Mouse (Mus musculus) ZHBTc4 (cell line): Measurements from ENCODE around the gene Cdkn3.
A peak's percentile ranks its signal among the peaks of the same experiment; 100 is the strongest.
"Not testable (repeated sequence)": the region's sequence is repeated elsewhere in the genome, so short reads cannot be mapped to it uniquely, and the experiment has no call there.

Experiments used
- DNase-seq: peaks from one replicate; pipeline ENCODE4 v3.0.0-alpha.2; 2011; ENCODE audit warnings: low read depth, low spot score

Gene Cdkn3

DNA sequence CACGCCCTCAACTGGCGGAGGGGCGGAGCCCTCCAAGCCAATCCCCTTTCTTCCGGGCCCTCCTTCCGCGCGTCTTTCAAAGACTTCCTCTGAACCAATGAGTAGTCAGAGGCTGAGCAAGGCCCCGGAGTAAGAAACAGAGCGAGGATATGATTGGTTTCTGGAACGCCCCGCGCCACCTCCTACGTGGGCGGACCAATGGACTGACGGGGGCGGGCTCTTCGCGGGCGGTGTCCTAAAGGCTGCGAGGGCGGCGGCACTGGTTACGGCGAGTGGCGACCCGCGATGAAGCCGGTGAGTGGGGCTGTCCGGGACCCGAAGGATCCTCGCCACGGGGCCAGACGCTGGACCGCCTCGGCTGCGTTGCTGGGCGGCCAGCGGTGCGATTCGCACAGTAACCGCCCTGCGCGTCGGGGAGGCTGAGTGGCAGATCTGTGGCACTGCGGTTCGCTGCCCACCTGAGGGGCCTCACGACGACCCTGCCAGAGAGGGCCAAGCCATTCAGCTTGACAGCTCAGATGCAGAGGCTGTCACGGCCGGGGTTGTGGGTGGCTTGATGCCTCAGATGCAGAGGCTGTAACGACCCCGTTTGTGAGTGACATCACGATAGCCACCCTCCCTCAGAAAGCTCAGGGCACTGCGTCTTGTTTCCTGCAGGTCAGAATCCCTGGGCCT lies at the start of gene Cdkn3:
Gene Cdkn3 (plus strand): TSS at position 187 of the 675 bp plus-strand sequence.
- DNase-seq: peak; percentile 98

DNA sequence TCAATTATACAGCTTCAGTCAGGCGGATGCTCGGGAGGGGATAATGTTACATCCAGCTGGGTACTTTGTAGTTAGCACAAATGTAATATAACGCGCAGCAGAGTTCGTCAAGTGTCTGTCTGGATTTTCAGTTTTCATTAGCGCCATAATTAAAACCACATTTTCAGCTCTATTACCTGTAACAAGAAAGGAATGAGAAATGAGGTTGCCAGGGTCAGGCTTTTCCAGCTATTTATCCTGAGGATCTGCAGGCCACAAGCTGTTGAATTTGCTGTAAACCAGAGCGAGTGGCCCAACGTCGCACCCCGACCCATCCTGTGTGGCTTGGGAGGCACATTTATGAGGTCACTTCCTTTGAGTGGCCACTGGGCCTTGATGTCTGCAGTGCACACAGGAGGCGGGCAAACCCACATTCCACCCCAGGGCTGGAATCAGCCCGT lies 41.8 kb upstream of the Cdkn3 start:
- DNase-seq: no peak

DNA sequence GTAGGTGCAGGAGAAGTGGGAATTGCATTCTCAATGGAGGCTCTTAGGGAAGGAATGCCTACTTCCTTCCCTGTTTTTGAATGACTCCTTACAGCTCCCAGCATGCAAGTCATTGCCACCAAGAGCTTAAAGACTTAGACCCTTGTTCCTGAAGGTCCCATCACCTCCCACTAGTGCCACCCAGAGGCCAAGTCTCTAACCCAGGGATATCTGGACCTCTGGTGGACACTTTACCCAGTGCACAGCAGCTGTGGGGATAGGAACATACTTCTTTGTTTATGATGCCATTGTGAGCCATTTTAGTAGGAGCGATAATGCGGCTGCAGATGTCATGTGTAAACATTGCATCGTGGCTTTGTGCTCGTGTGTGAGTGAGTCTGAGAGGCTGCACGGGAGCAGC lies 38.3 kb upstream of the Cdkn3 start:
- peak; percentile 78 for DNase-seq

DNA sequence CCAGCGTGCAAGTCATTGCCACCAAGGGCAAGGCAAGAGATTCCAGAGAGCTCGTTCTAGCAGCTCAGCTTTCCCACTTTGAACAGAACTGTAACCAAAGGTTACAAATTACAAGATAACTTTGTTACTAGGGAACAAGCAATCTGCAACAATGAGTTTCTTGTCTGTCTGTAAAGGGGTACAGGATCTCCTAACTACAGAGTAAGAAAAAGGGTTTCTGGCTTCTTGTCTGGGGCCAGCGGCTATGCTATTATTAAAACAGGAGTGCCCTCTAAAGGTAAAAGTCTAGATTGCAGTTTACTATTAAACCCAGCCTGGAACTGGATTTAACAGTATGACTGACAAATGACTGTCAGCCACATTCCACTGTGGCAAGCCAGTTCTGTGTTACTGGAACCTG lies 36.5 kb upstream of the Cdkn3 start:
- peak; percentile 76 for DNase-seq

DNA sequence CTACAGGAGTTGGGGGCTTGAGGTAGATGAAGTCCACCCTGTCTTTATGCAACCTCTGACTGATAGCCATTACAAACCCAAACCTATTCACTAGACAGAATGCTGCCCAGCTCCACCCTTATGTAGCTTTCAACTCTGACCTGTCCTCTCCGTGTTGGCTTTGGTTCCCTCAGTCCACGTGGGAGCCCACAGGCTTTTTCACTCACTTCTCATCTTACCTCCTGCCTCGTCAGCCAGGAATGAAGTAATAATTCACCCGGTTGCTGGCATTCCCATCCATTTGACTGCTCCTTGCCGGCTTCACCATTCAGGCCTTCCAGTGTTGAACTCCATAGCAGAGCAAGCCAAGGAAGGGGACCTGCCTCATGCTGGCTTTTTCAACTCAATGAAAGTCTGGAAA lies 35.4 kb upstream of the Cdkn3 start:
- no peak for DNase-seq

DNA sequence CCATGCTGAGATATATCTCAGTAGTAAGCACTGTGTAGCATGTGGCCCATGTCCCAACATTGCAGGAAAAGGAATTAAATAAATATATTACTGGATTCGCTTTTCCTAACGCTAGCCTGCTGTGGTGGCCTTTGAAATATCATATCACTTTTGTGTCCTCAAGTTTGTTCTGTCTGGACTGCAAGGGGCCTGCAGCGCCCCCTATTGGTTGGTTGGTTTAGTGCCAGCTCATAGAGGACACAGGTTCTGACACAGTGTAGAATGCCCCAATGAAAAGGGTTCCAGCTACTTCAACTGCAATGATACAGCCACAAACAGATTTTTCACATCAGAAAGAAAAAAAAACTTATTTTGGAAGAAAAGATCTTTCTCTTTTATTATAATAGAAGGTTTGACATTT lies 34.6 kb upstream of the Cdkn3 start:
- peak; percentile 61 for DNase-seq

DNA sequence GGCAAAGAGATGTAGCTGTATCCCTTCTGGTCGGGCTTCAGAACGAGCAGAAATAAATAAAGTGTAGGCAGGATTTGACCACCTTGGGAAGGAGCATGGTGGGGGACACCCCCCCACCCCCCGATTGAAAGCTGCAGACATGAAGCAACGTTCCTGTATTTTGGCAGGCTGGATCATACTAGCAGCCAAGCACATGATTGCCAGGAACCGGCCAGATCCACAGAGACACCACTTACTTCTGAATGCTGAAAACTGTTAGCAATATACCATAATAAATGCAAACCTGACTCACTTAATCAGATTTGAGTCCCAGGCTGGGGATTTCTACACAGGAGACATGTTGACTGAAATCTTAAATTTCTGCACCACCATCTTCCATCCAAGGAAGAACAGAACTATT lies 26.1 kb upstream of the Cdkn3 start:
- DNase-seq: no peak

DNA sequence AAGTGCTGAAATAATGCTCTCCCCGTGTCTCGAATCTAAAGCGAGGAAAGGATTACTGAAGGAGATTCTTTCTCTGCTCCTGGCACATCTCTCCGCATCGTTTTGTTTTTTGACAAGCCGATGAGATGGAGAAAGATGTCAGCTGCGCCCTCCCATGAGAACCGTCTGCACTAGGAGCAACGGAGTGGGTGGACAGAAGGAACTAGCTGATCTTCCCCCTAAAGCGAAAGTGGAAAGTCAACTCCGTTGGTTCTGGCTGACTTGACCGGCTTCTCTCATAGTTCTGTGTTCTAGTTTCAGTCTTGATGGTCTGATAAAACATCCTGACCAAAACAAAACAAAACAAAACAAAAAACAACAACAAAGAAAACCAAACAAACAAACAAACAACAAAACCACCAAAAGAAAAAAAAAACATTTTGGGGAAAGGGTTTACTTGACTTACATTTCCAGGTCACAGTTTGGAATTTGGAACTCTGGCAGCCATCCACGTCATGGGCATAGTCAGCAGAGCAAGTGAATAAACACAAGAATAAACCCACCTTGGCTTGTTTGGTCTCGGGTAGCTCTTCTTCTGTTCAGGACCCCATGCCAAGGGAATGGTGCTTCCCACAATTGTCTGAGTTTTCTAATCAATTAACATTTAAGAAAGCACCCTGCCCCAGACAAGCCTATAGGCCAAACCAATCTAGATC lies 25.4 kb upstream of the Cdkn3 start:
- no peak for DNase-seq

DNA sequence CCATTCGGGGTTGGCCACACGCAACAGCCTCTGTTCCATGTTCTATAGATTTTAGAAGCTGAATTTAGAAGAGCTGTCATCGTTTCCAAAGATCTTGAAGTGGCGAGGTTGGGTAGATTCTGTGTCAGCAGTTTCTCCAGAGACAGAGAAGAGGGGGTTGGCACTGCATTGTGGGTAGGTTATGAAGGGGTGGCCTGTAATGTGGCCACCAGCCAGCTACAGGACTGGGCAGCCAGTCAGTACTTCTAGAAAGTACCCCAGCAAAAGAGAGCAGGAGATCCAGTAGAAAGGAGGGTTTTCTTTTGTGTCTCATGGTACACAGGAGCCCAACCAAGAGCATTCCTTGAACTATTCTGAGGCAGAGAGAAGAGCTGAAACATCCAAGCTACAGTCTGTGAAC lies 24.0 kb upstream of the Cdkn3 start:
- no peak for DNase-seq

DNA sequence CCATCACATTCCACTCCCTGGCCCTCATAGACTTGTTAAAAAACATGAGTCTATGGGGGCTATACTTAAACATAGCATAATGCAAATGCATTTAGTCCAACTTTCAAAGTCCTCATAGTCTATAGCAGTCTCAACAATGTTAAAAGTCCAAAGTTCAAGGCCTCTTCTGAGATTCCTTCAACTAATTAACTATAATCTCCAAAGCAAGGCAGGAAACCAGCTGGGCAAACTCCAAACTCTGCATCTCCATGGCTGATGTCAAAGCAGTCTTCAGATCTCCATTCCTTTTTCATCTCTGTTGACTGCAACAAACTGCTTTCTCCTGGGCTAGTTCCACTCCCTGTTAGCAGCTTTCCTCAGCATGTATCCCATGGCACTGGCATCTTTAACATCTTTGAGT lies 23.0 kb upstream of the Cdkn3 start:
- DNase-seq: not testable (repeated sequence)

DNA sequence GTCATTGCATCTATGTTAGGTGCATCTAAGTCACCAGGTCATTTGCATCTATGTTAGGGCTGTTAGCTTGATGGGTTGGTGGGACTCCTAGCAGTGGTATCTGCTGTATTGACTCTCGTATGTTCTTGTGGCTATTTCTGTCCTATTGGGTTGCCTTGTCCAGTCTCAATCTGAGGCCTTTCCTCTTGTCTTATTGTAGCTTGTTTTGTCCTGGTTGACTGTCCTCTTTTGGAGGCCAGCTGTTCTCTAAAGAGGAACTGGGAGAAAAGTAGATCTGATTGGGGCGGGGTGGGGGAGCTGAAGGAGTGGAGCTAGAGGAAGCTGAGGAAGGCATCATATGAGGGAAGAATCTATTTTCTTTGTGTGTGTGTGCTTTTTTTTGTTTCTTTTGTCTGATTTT lies 17.7 kb upstream of the Cdkn3 start:
- no peak for DNase-seq

DNA sequence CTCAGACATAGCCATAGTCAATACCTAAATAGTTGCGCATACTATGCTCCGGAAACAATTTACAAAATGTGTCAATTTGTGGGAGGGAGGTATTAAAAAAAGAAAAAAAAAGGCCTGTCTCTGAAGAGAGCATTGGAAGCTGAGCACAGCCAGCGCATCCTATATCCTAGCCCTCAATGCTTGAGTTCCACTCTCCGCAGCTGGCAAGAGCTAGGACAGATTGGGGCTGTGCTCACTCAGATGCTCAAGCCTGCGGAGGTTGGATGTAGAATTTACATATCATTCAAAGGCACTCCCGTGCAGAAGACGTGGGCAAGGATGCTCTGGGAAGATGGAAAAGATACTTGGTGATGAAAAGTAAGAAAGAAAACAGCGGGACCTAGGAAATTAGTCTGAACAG lies 14.9 kb upstream of the Cdkn3 start:
- DNase-seq: no peak

DNA sequence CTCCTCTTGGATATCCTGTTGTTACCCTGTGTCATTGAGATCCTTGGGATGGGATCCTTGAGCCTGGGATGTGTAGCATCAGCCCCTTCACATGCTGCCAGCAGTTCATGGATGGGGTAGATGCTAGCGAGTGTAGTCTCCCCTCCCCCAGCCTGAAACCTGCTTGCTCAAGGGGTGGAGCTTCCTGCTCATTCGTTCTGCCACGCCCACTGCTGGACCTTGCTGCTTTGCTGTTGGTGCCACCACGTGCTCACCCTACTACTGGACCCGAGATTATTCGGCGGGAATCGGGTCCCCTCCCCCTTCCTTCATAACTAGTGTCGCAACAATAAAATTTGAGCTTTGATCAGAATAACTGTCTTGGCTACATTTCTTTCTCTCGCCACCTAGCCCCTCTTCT lies 6.0 kb upstream of the Cdkn3 start:
- peak; percentile 34 for DNase-seq

DNA sequence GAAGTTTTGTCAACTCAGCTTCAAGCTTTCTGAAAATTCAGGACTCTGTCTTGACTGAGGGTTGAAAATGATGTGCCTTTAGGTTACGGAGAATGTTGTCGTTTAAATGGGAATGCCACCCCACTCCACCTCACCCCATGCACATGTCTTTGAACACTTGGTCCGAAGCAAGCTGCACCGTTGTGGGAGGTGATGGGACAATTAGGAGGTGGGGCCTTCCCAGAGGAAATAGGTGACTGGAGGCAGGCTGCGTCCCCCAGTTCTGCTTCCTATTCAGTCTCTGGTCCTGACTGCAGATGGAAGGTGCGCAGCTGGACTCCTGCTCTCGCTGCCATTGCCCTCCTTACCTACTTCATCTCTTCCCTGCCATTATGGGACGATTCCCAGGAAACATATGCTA lies 4.5 kb upstream of the Cdkn3 start:
- no peak for DNase-seq

DNA sequence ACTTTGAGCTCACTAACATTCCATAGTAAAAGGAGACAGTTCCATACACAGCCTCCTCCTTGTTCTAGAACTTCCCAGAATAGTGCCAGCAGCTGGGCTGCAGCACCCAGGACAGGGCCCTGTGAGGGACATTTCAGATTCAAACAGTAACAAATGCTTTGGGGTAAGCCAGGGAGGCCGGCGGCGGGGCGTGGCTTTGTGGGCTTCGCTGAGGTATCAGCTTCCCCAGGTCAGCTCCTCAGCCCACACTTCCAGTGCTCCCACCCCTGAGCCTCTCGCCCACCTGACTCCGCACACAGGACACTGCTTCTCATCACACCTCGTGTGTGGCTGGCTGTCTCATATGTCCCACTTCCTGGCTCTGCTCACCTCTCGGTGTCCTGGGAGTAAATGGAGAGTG lies 2.6 kb upstream of the Cdkn3 start:
- DNase-seq: peak; percentile 74

DNA sequence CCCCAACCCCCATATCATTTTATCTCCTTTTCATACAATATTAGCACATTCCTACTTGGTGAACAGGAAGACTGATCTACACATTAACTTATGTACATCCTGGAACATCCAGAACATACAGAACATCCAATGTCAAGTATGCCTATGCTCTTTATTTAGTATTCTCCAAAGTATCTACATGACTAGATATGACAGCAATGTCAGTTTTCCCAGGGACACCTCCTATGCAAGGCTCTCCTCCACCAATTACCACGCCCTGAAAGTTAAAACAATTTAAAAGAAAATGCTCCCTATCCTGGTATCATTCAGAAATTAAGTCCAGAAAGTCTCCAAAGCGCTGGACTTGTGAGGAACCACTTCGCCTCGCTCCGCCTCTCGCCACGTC lies 379 bp upstream of the Cdkn3 start:
- no peak for DNase-seq

DNA sequence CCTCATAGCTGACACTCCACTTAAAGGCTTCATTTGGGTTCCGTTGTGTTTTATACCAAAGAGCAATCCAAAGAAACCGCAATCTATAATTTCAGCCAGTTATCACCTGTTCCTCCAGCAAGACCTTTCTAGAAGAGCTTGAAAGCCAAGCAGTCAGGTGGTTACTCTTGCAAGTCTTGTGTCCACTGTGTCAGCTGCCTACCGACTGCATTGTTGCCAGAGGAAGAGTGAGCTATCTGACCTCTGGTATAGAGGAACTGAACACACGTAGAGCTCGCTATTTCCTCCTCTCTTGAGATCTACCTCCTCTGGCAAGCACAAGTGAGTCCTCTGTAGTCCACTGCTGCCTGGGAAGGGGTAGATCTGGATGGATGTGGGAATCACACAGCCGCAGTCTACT lies 845 bp downstream of the Cdkn3 start:
- no peak for DNase-seq

DNA sequence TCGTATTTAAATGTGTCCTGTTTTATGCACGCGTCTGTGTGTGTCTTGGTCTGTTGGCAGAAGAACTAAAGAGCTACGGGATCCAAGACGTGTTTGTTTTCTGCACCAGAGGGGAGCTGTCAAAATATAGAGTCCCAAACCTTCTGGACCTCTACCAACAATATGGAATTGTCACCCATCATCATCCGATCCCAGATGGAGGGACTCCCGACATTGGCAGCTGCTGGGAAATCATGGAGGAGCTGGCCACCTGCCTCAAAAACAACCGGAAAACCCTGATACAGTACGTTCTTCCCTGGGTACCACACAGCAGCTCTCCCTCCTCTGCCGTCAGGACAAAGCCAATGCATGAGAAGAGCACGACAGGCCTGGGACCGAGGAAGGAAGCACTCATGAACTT lies 6.8 kb downstream of the Cdkn3 start:
- no peak for DNase-seq

DNA sequence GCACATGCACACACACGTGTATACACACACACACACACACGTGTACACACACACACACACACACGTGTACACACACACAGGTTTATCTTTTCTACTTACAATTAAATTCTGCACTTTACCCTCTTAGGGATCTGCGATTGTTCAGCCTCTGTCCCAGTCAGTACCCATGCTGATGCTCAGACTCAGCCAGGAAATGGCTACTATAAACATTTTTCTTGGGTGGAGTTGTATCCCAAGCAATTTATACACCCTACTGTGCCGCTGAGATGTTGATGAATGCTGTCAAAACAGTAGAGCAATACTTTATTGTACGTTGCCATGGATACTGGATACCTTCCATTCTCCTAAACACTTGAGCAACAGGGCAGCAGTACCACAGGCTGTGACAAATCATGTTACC lies 9.7 kb downstream of the Cdkn3 start:
- no peak for DNase-seq

DNA sequence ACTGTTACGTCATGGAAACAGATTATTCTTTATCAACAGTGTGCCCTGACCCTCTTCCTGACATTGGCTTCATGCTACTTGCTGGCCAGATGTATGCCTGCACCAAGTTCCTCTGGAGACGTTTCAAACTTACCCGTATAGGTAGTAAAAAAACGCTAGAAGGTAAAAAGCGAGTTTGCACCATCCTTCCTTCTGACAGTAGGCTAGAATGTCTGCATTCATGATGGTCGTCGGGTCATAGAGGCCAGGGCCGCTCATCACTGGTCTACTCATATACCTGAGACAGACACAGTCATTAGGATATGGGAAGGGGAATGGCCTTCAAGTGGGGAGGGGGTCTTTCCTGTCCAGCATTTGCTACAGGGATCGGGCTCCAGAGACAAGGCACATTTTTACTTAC lies 18.4 kb downstream of the Cdkn3 start:
- no peak for DNase-seq

DNA sequence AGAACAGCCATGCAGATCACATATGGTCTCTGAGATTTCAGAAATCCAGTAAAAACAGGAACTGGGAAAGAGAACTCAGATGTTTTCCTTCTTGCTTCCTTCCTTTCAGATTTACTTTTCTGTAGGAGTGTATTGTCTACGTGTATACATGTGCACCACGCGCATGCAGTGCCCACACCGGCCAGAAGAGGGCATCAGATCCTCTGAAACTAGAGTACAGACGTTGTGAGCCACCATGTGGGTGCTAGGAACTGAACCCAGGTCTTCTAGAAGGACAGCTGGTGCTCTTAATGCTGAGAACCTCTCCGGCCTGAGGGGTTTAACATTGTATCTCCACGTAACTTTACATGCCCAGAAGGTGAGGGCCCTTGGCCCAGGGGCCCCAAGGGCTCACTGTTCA lies 18.9 kb downstream of the Cdkn3 start:
- peak; percentile 69 for DNase-seq

DNA sequence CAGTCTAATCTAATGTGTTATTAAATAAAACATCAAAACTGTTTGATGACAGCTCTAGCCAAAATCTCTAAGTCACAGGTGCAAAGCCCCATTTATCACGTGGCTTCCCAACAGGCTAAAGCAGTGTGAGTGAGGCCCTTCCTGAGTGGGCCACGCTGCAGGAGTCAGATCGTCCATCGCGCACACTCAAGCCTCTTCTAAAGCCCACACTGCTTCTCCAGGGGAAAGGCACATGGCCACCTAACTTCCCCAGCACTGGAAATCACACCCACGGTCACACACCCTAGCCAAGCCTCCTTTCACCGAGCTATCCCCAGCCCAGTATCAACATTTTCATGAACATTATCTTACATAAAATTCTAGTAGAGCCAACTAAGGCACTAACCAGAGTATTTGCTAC lies 20.7 kb downstream of the Cdkn3 start:
- DNase-seq: no peak

DNA sequence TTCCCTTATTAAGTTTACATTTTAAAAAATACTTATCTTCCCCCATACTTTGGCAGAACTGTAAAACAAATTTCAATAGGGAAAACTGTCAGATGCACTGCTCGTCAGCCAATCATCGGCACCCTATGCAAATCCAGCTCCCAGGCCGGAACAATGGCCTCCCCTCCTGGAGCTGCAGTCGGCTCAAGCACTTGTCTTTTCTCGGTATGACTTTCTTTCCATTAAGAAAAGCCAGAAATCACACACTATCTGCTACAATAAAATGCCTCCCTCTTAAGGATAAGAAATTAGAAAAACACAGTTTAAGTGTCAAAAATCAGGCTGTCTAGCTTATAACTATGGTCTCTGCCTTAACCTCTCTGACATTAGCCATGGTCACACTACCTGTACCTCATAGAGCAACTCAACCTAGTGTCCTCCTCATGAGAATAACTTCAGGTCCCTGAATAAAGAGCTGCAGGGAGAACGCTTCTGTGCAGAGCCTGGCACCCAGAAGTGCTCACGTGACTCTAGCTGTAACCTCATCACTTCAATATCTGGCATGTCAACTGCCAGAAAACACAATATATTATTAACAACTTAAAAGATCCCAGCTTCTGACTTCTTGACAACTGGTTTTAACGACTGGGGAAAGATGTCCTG lies 22.0 kb downstream of the Cdkn3 start:
- no peak for DNase-seq
